Mouse (Mus musculus) limb, embryonic 14.5 days (tissue): ENCODE measurements around the gene Rft1. TPM values are rescaled to one million over a fixed set of nuclear protein-coding genes. Genes with fewer than 3 reads are reported as not detected.

Source experiments
- ATAC-seq: fragments of 200-750 bp; cut with Nextera tagmentation; 2 replicates; pipeline ENCODE4 v1.8.0; 2017; ENCODE audit warnings: low read depth, moderate number of reproducible peaks, moderate TSS enrichment; ENCODE audit not compliant: low FRiP score
- DNase-seq: peaks from one replicate; pipeline ENCODE4 v3.0.0-alpha.2; 2015; ENCODE audit warnings: low spot score
- H3K27ac ChIP-seq: fragments of 300-500 bp; sonication (generic); replicated peaks from 2 replicates; pipeline ENCODE4 v1.5.1; 2014; ENCODE audit warnings: low read depth, mild to moderate bottlenecking, low read length, moderate library complexity, mixed read lengths
- H3K27me3 ChIP-seq: fragments of 300-500 bp; sonication (generic); 2 replicates; pipeline ENCODE4 v1.6.1; 2014; ENCODE audit warnings: low read length, mixed read lengths; ENCODE audit not compliant: control insufficient read depth, insufficient read depth
- H3K36me3 ChIP-seq: fragments of 300-500 bp; sonication (generic); 2 replicates; pipeline ENCODE4 v1.6.1; 2014; ENCODE audit warnings: mild to moderate bottlenecking, low read length, moderate library complexity, mixed read lengths; ENCODE audit not compliant: control insufficient read depth, insufficient read depth
- H3K4me1 ChIP-seq: fragments of 300-500 bp; sonication (generic); 2 replicates; pipeline ENCODE4 v1.6.1; 2014; ENCODE audit warnings: antibody characterized with exemption, low read length, mixed read lengths; ENCODE audit not compliant: control insufficient read depth, insufficient read depth
- H3K4me2 ChIP-seq: fragments of 300-500 bp; sonication (generic); replicated peaks from 2 replicates; pipeline ENCODE4 v1.6.1; 2014; ENCODE audit warnings: low read depth, mild to moderate bottlenecking, low read length, moderate library complexity; ENCODE audit not compliant: severe bottlenecking
- H3K4me3 ChIP-seq: fragments of 300-500 bp; sonication (generic); replicated peaks from 2 replicates; pipeline ENCODE4 v1.5.1; 2014; ENCODE audit warnings: low read length
- H3K9ac ChIP-seq: fragments of 300-500 bp; sonication (generic); 2 replicates; pipeline ENCODE4 v1.6.1; 2014; ENCODE audit warnings: mild to moderate bottlenecking, low read depth, low read length, moderate library complexity; ENCODE audit not compliant: severe bottlenecking
- H3K9me3 ChIP-seq: fragments of 300-500 bp; sonication (generic); 2 replicates; pipeline ENCODE4 v1.6.1; 2016; ENCODE audit warnings: low read length; ENCODE audit not compliant: control insufficient read depth
- POLR2A ChIP-seq: fragments of 200-500 bp; IDR thresholded peaks from 2 replicates; pipeline ENCODE4 v1.8.0; 2012; ENCODE audit warnings: inconsistent platforms, mild to moderate bottlenecking, moderate library complexity, borderline replicate concordance; ENCODE audit not compliant: insufficient read depth, insufficient read length; ENCODE audit errors: extremely low read depth
- WGBS: fragments of 180-500 bp; shearing (Covaris S2); extraction: QIAGEN DNeasy Blood & Tissue Kit; methylation state at CpG from one replicate; pipeline ENCODE4 v1.1.7; 2014; 5-methylcytosine and 5-hydroxymethylcytosine counted together
- polyA plus RNA-seq, 2 experiments: library from polyadenylated mRNA; depleted of rRNA in 1 of 2; stranded (reverse) in 1 of 2; unstranded in 1 of 2; fragments of >200 nt; fragmentation: Nextera tagmentation in 1 of 2; extraction: Ambion mirVana in 1 of 2; gene quantifications; 2 replicates each; pipeline versions ENCODE4 v1.2.1 to v1.2.3; 2012 to 2014

The Rft1 gene
- polyA plus RNA-seq, 2 experiments: 15.4 to 21.3 TPM

DNA sequence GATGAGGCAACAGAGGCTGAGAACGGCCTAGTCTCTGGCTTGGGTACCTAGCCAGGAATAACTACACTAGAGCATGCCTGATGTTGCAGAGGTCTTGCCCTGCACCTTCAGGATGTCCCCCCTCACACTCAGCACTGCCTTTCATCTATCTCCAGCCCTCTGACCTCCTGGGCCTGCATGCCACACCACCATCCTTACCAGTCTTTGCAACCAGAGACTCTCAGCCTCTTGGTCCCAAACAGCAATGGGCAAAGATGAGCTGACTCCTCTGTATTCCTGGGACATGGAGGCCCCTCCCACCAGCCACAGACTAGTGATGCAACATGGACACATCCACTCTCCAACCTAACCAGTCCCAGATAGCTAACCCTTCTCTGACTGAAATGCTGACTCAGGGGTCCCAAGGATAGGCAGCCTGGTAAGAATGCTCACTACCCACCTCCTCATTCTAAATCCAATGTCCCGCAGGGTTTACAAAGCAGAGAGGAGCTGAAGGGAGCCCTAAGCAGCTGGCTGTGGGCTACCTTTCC lies 35.3 kb upstream of the Rft1 start:
- H3K4me2 ChIP-seq: no peak overlapping the region
- DNase-seq (no peak), ATAC-seq (no peak)
- H3K27me3 ChIP-seq: no peaks in the 10 kb centered on the region
- H3K9ac ChIP-seq: no peak overlapping the region
- no peak for TF ChIP-seq POLR2A
- no peak overlapping the region for H3K27ac ChIP-seq
- no peaks in the 10 kb centered on the region for H3K9me3 ChIP-seq
- H3K4me1 ChIP-seq: 0 out of 2 replicates have a peak, but pooled peaks cover under 1% of the 10 kb centered on the region
- no peaks in the 10 kb centered on the region for H3K36me3 ChIP-seq
- H3K4me3 ChIP-seq: no peak overlapping the region
- WGBS: 92% methylated on average over 2 of the region's 2 CpGs

DNA sequence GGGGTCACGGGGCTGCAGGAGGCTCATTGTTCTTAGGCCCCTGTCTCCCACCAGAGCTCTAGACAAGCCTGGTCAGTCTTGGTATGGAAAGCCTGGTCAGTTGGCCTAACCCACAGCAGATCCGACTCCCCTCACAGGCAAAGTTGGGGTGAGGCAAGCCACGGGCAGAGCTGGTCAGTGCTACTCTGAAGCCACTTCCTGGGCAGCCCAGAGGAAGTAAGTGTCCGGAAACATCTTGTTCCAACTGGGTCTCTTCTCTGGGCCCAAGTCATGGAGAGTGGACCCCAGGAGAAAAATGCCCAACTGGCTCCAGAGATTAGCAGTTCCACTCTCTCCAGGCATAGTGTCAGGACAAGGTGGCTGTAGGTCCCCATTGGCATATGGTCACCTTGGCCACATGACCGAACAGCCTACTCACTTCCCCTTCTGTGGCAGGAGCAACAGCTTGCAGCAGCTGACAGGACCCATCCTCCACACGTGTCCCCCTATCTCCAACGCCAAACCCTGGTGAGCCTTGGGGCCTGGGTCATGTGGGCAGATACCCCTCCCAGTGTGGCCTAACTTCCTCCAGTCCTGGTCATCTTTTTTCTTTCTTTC lies 34.1 kb upstream of the Rft1 start:
- Histone ChIP-seq H3K9ac (no peak overlapping the region), H3K4me1 (peaks cover 11% of the 10 kb centered on the region; the same call in 1 of the 2 replicates), H3K27ac (no peak overlapping the region), H3K9me3 (no peaks in the 10 kb centered on the region), H3K4me3 (no peak overlapping the region), H3K27me3 (no peaks in the 10 kb centered on the region), H3K36me3 (no peaks in the 10 kb centered on the region), H3K4me2 (no peak overlapping the region)
- no peak for ATAC-seq
- no peak for DNase-seq
- WGBS: 85% methylated on average over 7 of the region's 7 CpGs
- TF ChIP-seq POLR2A: no peak

DNA sequence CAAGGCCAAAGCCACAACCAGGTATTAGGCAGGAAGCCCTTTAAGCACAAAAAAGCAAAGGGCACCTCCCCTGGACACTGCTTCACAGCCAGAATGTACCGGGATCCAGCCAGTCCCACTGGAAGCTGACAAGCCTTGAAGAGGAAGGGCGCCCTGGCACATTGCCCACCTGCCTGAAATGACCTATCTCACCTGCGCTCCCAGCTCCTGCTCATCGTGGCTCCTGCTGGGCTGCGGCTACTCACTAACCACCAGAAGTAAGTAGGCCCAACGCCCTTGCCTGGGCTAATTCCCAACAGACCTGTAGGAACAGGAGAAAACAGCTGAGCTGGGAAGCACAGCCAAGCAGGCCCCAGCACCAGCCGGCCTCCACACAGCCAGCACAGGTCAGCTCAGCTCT lies 32.0 kb upstream of the Rft1 start:
- Histone ChIP-seq H3K4me2 (no peak overlapping the region), H3K9ac (no peak overlapping the region)
- DNase-seq: no peak

DNA sequence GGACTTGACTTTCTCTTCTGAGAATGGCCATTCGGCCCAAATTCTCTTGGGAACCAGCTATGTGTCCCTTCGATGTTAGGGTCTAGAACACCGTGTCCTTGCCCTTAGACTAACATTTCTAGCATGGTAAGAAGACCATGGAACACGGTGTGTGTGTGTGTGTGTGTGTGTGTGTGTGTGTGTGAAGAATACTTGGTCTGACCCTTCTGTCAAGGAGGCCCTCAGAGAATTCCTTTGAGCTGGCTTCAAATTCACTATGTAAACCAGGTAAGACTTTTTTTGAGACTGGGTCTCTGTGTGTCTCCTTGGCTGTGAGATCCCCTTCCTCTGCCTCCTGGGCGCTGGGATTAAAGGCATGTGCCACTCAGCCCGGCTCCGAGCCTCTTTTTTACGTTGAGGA lies 31.6 kb upstream of the Rft1 start:
- TF ChIP-seq POLR2A: no peak
- no peak for ATAC-seq
- WGBS: 88% methylated on average over 8 of the region's 8 CpGs

More for the DNA sequence above, 32.0 kb upstream of the Rft1 start:
- no peak overlapping the region for H3K27ac ChIP-seq
- 74% methylated on average over 7 of the region's 7 CpGs for WGBS
- peaks cover 18% of the 10 kb centered on the region for H3K4me1 ChIP-seq
- no peak overlapping the region for H3K4me3 ChIP-seq
- ATAC-seq: no peak
- H3K36me3 ChIP-seq: no peaks in the 10 kb centered on the region
- TF ChIP-seq POLR2A: no peak
- H3K27me3 ChIP-seq: no peaks in the 10 kb centered on the region
- no peaks in the 10 kb centered on the region for H3K9me3 ChIP-seq

DNA sequence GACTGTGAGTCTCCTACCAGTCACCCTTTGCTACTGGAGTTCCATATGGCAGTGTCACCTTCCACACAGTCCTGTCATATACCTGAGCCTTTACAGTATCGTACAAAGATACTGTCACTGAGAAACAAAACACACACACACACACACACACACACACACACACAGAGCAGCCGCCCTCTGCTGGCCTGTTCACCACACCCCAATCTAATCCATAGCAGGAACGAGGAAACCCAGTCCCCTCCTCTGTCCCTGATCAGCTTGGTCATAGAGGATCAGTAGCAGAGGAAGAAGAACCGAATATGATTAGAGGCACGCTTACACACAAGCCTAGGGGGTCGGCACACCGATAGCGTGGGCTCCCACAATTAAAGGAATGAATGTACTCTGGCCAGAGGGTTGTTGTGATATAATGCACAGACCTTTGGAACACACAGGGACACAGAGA lies 29.9 kb upstream of the Rft1 start:
- Histone ChIP-seq H3K27me3 (no peaks in the 10 kb centered on the region), H3K4me2 (peak overlapping the region; percentile 92), H3K9ac (0 out of 2 replicates have a peak overlapping the region, but pooled peaks have one; percentile 0), H3K4me3 (peak overlapping the region; percentile 88), H3K9me3 (no peaks in the 10 kb centered on the region), H3K27ac (no peak overlapping the region), H3K36me3 (no peaks in the 10 kb centered on the region), H3K4me1 (peaks cover 18% of the 10 kb centered on the region)
- ATAC-seq (no peak), DNase-seq (no peak)
- 55% methylated on average over 8 of the region's 8 CpGs for WGBS
- TF ChIP-seq POLR2A: no peak

More for the DNA sequence above, 31.6 kb upstream of the Rft1 start:
- DNase-seq: no peak
- Histone ChIP-seq H3K4me3 (no peak overlapping the region), H3K27me3 (no peaks in the 10 kb centered on the region), H3K9me3 (no peaks in the 10 kb centered on the region), H3K27ac (no peak overlapping the region), H3K36me3 (no peaks in the 10 kb centered on the region), H3K9ac (no peak overlapping the region), H3K4me2 (no peak overlapping the region), H3K4me1 (peaks cover 18% of the 10 kb centered on the region)
